Mouse (Mus musculus) brain, embryonic 18.5 days (tissue): ENCODE results near the gene Sod1.

Source experiments
- DNase-seq: peaks from one replicate; pipeline ENCODE4 v3.0.0-alpha.2; 2012; ENCODE audit warnings: low read depth, low spot score

Sod1 gene

GRCm38 (mm10) chr16:90220026-90220891 lies at the start of gene Sod1:
Sod1 (plus strand) TSS chr16:90220754.
- DNase-seq: peak; percentile 78

- DNase-seq: no peak
These were observed 49.1 kb upstream of the Sod1 start for GRCm38 (mm10) chr16:90171416-90171815.

GRCm38 (mm10) chr16:90176472-90176871 lies 44.1 kb upstream of the Sod1 start:
- DNase-seq: peak; percentile 74

- DNase-seq: no peak
These were observed 43.1 kb upstream of the Sod1 start for GRCm38 (mm10) chr16:90177425-90177824.

- DNase-seq: no peak
These were observed 42.1 kb upstream of the Sod1 start for GRCm38 (mm10) chr16:90178404-90178803.

GRCm38 (mm10) chr16:90179892-90180291 lies 40.7 kb upstream of the Sod1 start:
- DNase-seq: no peak

GRCm38 (mm10) chr16:90180975-90181374 lies 39.6 kb upstream of the Sod1 start:
- no peak for DNase-seq

GRCm38 (mm10) chr16:90181673-90182072 lies 38.9 kb upstream of the Sod1 start:
- DNase-seq: no peak

GRCm38 (mm10) chr16:90184135-90184534 lies 36.4 kb upstream of the Sod1 start:
- no peak for DNase-seq

GRCm38 (mm10) chr16:90185928-90186588 lies 34.5 kb upstream of the Sod1 start:
- DNase-seq: peak; percentile 43

GRCm38 (mm10) chr16:90187453-90187852 lies 33.1 kb upstream of the Sod1 start:
- no peak for DNase-seq

GRCm38 (mm10) chr16:90191289-90191688 lies 29.3 kb upstream of the Sod1 start:
- DNase-seq: no peak

- no peak for DNase-seq
These were observed 26.8 kb upstream of the Sod1 start for GRCm38 (mm10) chr16:90193719-90194118.

- no peak for DNase-seq
These were observed 23.8 kb upstream of the Sod1 start for GRCm38 (mm10) chr16:90196688-90197240.

- no peak for DNase-seq
These were observed 23.1 kb upstream of the Sod1 start for GRCm38 (mm10) chr16:90197337-90197973.

- no peak for DNase-seq
These were observed 21.9 kb upstream of the Sod1 start for GRCm38 (mm10) chr16:90198626-90199025.

- no peak for DNase-seq
These were observed 21.4 kb upstream of the Sod1 start for GRCm38 (mm10) chr16:90199174-90199573.

GRCm38 (mm10) chr16:90202140-90202539 lies 18.4 kb upstream of the Sod1 start:
- no peak for DNase-seq

- DNase-seq: no peak
These were observed 17.2 kb upstream of the Sod1 start for GRCm38 (mm10) chr16:90203226-90203962.

- no peak for DNase-seq
These were observed 15.7 kb upstream of the Sod1 start for GRCm38 (mm10) chr16:90204868-90205267.

- no peak for DNase-seq
These were observed 11.6 kb upstream of the Sod1 start for GRCm38 (mm10) chr16:90208996-90209395.
